Mouse (Mus musculus) left cerebral cortex, adult 6 months (tissue): ENCODE measurements around the gene Ssxb2. TPM values are rescaled to one million over a fixed set of nuclear protein-coding genes. Genes with fewer than 3 reads are reported as not detected.

Source experiments
- long read RNA-seq, 2 experiments: library from polyadenylated mRNA; unstranded; transcript quantifications; one replicate each; pipeline ENCODE4 v2.0.0; 2019 to 2020
- polyA plus RNA-seq: library from polyadenylated mRNA; unstranded; fragments of <200 nt; fragmentation: Nextera tagmentation; gene quantifications from 2 replicates; pipeline ENCODE4 v1.2.3, GENCODE M21; 2021

Gene Ssxb2
- not detected in 2 replicates for polyA plus RNA-seq
- long read RNA-seq, experiment 1: 0 reads
- long read RNA-seq, experiment 2: 0 reads

GRCm38 (mm10) chrX:8461626-8462025 is at the start of gene Ssxb2:
Ssxb2 (minus strand) TSS chrX:8461726.

GRCm38 (mm10) chrX:8413005-8413404 is 48.5 kb downstream of the Ssxb2 start, which contains the start of gene Ssxb1:
Ssxb1 (plus strand) TSS chrX:8413305.

Other genes with a start within 250 kb of the Ssxb2 start
- gene Ftsj1, start 209.3 kb downstream of the Ssxb2 start, polyA plus RNA-seq: 29.1 and 29.3 TPM in 2 replicates
- gene Slc38a5, start 190.6 kb downstream of the Ssxb2 start, polyA plus RNA-seq: 2.8 and 4.6 TPM in 2 replicates
- gene Ssxb10, start 134.3 kb downstream of the Ssxb2 start, polyA plus RNA-seq: not detected in 2 replicates
- not detected in 2 replicates for gene Ssxb9, start 94.7 kb downstream of the Ssxb2 start, polyA plus RNA-seq
- gene Ssxb1, start 48.4 kb downstream of the Ssxb2 start, polyA plus RNA-seq: not detected in 2 replicates
- not detected in 2 replicates for gene Gm14459, start 63.2 kb upstream of the Ssxb2 start, polyA plus RNA-seq
- not detected in 2 replicates for gene Ssxb6, start 86.5 kb upstream of the Ssxb2 start, polyA plus RNA-seq
- gene Ssxb3, start 130.1 kb upstream of the Ssxb2 start, polyA plus RNA-seq: not detected in 2 replicates
- not detected in 2 replicates for gene Ssxb8, start 229.1 kb upstream of the Ssxb2 start, polyA plus RNA-seq